Mouse (Mus musculus): ENCODE measurements around the gene Fcrla.

Gene Fcrla

DNA sequence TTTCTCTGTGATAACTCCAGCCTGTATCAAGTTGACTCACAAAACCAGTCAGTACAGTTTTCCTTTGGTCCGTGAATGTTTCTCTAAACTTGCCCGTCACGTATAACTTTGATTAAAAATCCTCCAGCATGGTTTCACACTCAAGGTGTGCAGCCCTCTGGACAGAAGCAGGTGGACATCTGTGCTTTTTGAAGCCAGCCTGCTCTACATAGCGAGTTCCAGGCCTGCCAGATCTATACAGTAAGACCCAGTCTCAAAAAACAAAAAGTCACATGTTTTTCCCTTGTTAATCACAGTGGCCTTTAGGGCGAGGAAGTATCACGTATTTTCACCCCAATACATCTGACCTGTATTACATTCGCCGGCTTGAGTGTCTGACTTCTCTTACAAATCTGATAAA lies 43.0 kb downstream of the Fcrla start:
- DNase-seq, result no peak

DNA sequence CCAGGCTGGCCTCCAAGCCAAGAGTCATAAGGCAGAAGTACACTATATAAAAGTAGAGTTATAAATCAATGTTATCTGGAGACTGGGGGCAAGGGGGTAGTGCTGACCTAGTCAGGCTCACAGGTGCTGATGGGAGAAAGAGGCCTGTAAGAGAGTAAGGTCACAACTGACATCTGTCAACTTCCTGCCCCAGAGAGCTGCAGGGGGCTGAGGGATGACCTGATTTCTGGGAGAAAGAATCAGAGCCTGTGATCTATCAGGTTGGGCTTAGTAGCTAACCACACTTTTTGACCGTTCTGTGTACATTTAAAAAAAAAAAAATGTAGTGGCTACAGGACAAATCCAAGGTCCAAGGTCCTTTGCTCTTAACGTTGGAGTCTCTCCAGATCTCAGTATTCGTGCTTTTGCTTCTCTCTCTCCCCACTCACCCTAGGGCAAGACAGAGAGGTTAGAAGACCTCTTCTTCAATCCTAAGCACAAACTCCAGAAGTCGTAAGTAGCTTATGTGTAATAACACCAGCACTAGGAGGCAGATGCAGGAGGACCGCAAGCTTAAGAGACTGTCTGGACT lies 44.4 kb downstream of the Fcrla start:
- no peak for DNase-seq

DNA sequence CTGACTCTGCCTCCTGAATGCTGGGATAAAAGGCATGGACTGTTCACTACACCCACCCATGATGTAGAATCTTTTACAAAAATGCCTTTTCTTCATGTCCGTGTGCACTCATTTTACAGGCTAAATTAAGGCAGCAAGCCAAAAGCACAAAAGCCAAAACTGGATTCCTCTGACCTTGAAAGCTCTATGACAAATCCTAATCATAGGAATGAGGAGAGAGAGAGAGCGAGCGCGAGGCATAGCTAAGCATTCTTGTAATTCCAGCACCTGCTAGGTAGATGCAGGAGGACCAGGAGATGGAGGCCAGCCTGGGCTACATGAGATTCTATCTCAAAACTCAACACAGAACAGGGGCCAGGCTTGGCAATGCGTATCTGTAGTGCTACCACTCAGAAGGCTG lies 50.5 kb downstream of the Fcrla start:
- DNase-seq, result no peak

DNA sequence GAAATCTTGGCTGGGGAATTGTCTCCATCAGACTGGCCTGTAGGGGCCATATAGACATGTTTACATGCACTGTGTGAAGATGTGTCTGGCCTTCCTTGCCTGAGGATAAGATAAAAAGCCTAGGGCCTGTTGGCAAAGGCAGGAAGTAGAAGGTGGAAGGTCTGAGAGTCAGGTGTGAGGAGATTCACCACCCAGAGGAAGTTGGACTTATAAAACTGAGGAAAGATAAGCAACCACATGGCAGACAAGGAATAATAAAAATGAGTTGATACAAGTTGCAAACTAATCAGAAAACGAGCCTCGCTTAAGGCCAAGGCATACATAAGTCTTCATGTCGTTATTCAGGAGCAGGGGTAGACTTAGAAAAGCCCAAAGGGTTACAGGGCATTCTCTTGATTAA lies 51.7 kb downstream of the Fcrla start:
- no peak for DNase-seq

DNA sequence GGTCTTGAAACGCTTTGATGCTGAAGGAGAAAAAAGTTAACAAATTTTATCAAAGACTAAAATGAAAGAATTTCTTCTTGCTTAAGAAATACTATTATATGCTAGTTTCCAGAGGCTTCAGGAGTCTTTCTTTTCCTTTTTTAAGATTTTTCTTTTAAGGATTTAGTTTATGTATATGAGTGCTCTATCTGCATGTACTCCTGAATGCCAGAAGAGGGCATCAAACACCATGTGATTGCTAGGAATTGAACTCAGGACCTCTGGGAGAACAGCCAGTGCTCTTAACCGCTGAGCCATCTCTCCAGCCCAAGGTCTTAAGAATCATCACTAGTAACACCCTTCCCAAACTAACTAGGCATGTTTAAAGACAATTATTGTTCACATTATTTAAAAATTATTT lies 55.4 kb downstream of the Fcrla start:
- DNase-seq, result no peak

DNA sequence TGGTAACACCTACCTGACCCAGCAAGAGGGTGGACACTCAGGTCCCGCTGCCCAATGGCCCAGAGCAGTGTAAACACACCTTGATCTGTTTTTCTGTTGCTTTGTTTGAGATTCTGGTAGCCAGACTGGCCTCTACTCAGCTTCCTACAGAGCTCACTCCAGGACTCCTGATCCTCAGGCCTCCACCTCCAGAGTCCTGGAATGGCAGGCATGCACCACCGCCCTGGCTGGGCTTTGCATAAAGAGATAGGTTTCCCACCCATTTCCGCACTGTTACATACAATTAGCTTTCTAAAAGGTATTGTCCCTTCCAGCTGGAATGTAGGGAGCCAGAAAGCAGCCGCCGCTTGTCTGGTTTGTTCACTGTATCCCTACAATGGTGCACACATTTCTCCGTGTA lies 56.0 kb downstream of the Fcrla start:
- no peak for DNase-seq

DNA sequence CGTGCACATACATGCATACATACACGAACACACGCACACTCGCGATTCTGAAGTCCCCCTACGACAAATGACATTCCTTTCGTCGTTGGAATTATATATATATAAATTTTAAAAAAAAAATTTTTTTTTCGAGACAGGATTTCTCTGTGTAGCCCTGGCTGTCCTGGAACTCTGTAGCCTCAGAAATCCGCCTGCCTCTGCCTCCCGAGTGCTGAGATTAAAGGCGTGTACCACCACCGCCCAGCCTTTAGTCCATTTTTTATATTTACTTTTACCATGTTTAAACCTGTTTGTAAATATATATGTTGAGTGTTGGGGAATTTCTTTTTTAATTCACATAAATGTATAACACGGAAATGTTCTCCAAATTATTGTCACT lies 58.5 kb downstream of the Fcrla start:
- no peak for DNase-seq

DNA sequence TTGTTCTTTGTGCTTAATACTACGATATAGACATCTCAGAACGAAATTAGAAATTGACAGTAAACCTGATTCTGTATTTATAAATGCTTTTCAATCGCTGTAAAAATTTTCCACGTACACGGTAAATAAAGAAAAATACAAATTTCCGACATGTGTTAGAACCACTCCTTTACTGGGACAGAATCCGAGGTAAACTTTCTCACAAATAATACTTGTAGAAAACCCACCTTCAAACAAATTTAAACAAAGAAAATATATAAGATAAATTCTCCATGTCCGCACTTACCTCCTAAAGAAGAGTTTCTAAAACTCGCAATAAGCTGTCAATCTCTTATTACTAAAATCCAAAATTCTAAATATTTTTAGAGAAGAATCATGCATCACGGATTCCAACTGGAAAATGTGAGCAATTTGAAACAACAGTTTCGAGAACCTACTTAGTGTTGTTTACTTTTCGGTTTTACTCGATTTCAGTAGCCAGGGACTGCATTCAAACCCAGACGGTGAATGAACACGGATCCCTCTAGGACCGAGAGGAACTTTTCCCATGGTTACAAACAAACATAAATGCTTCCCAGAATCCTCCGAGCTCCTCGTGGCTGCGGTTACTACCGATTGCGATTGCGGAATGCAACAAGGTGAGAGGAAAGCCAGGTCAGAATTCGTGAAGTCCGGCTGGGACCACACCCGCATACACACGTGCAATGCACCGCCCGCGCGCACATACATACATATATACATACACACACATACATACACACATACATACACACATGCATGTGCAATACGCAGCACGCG lies 59.1 kb downstream of the Fcrla start:
- peak; percentile 53 to 63 for DNase-seq

DNA sequence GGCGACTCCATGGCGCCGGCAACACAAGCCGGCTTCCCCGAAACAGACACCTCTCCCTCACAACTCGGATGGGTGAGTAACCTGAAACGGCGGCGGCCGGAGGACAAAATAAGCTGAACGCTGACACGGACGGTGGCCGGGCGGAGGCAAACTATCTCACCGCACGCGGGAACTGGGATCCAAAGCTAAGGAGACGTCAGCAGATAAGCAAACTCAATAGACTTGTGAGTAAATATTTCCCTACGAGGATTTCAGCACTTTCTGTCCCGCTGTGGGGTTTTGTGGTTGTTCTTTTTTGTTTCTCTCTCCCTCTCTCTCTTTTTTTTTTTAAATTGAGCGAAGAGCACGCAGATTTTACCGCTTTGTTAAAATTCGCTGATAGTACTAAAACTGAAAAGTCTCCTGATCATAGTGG lies 59.7 kb downstream of the Fcrla start, which contains the start of gene Atf6:
Atf6 (minus strand) TSS at position 81 of the 415 bp plus-strand sequence.
- DNase-seq, result peak; percentile 96 to 97
